Mouse (Mus musculus): ENCODE data around the gene Mapk9. TPM values are rescaled to one million over a fixed set of nuclear protein-coding genes. Genes with fewer than 3 reads are reported as not detected.

Gene Mapk9
- polyA plus RNA-seq, 1 experiment from 2014 or later: 47.5 TPM

GRCm38 (mm10) chr11:49867320-49867719, 20.8 kb downstream of the Mapk9 start:
- H3K4me2 ChIP-seq: no peak overlapping the region
- H3K9ac ChIP-seq (ENCODE audit: low read depth, low read length): no peak overlapping the region; the same call in 1 of the 2 replicates
- H3K27me3 ChIP-seq (replicated peaks; ENCODE audit: control insufficient read depth, insufficient read depth, low read length): no peaks in the 10 kb centered on the region
- peaks cover 9% of the 10 kb centered on the region for H3K4me1 ChIP-seq (replicated peaks; ENCODE audit: control insufficient read depth, insufficient read depth, low read length)
- no peak for DNase-seq (ENCODE audit: low spot score)
- H3K4me3 ChIP-seq (ENCODE audit: low read depth, low read length): no peak overlapping the region
- no peak for ATAC-seq (replicated peaks; ENCODE audit: low FRiP score)
- no peaks in the 10 kb centered on the region for H3K9me3 ChIP-seq (ENCODE audit: control insufficient read depth, low read length)
- H3K36me3 ChIP-seq (ENCODE audit: control insufficient read depth, insufficient read depth, low read length): peaks cover 2% of the 10 kb centered on the region; the same call in 1 of the 2 replicates
- WGBS: 89% methylated on average over 5 of the region's 5 CpGs
- H3K27ac ChIP-seq (ENCODE audit: low read depth, low read length): no peak overlapping the region

- Histone ChIP-seq H3K27ac (ENCODE audit: low read depth, low read length) (no peak overlapping the region), H3K27me3 (replicated peaks; ENCODE audit: control insufficient read depth, insufficient read depth, low read length) (no peaks in the 10 kb centered on the region), H3K9me3 (ENCODE audit: control insufficient read depth, low read length) (no peaks in the 10 kb centered on the region), H3K4me1 (replicated peaks; ENCODE audit: control insufficient read depth, insufficient read depth, low read length) (peaks cover 11% of the 10 kb centered on the region; the same call in 1 of the 2 replicates), H3K4me3 (ENCODE audit: low read depth, low read length) (no peak overlapping the region), H3K9ac (ENCODE audit: low read depth, low read length) (no peak overlapping the region), H3K4me2 (no peak overlapping the region), H3K36me3 (ENCODE audit: control insufficient read depth, insufficient read depth, low read length) (peaks cover 12% of the 10 kb centered on the region; the same call in 1 of the 2 replicates)
- DNase-seq (ENCODE audit: low spot score) (peak; percentile 38), ATAC-seq (replicated peaks; ENCODE audit: low FRiP score) (no peak)
Measured at GRCm38 (mm10) chr11:49869762-49870161, 23.2 kb downstream of the Mapk9 start.

- peaks cover 17% of the 10 kb centered on the region; the same call in 1 of the 2 replicates for H3K36me3 ChIP-seq (ENCODE audit: control insufficient read depth, insufficient read depth, low read length)
- H3K4me3 ChIP-seq (ENCODE audit: low read depth, low read length): no peak overlapping the region
- peak; percentile 45 for DNase-seq (ENCODE audit: low spot score)
- H3K9me3 ChIP-seq (ENCODE audit: control insufficient read depth, low read length): no peaks in the 10 kb centered on the region
- H3K4me1 ChIP-seq (replicated peaks; ENCODE audit: control insufficient read depth, insufficient read depth, low read length): peaks cover 11% of the 10 kb centered on the region; the same call in 1 of the 2 replicates
- WGBS: 60% methylated on average over 6 of the region's 6 CpGs
- no peak overlapping the region for H3K4me2 ChIP-seq
- H3K27me3 ChIP-seq (replicated peaks; ENCODE audit: control insufficient read depth, insufficient read depth, low read length): no peaks in the 10 kb centered on the region
- no peak overlapping the region for H3K9ac ChIP-seq (ENCODE audit: low read depth, low read length)
- ATAC-seq (replicated peaks; ENCODE audit: low FRiP score): 0 out of 2 replicates have a peak, but pooled peaks have one; percentile 39
- H3K27ac ChIP-seq (ENCODE audit: low read depth, low read length): peak overlapping the region; percentile 60; the same call in 1 of the 2 replicates
Measured at GRCm38 (mm10) chr11:49871914-49872313, 25.4 kb downstream of the Mapk9 start.

- DNase-seq (ENCODE audit: low spot score) (no peak), ATAC-seq (replicated peaks; ENCODE audit: low FRiP score) (peak; percentile 94)
- H3K9ac ChIP-seq (ENCODE audit: low read depth, low read length): 0 out of 2 replicates have a peak overlapping the region, but pooled peaks have one; percentile 46
- peaks cover 11% of the 10 kb centered on the region; the same call in 1 of the 2 replicates for H3K4me1 ChIP-seq (replicated peaks; ENCODE audit: control insufficient read depth, insufficient read depth, low read length)
- no peaks in the 10 kb centered on the region for H3K9me3 ChIP-seq (ENCODE audit: control insufficient read depth, low read length)
- H3K27ac ChIP-seq (ENCODE audit: low read depth, low read length): peak overlapping the region; percentile 70
- H3K27me3 ChIP-seq (replicated peaks; ENCODE audit: control insufficient read depth, insufficient read depth, low read length): no peaks in the 10 kb centered on the region
- H3K4me3 ChIP-seq (ENCODE audit: low read depth, low read length): no peak overlapping the region
- H3K4me2 ChIP-seq: no peak overlapping the region; the same call in 1 of the 2 replicates
- 76% methylated on average over 6 of the region's 6 CpGs for WGBS
- H3K36me3 ChIP-seq (ENCODE audit: control insufficient read depth, insufficient read depth, low read length): peaks cover 17% of the 10 kb centered on the region; the same call in 1 of the 2 replicates
Measured at GRCm38 (mm10) chr11:49872779-49873178, 26.2 kb downstream of the Mapk9 start.

- 88% methylated on average over 8 of the region's 8 CpGs for WGBS
- DNase-seq (ENCODE audit: low spot score): no peak
- Histone ChIP-seq H3K4me1 (replicated peaks; ENCODE audit: control insufficient read depth, insufficient read depth, low read length) (peaks cover 9% of the 10 kb centered on the region; the same call in 1 of the 2 replicates), H3K27ac (ENCODE audit: low read depth, low read length) (no peak overlapping the region), H3K4me2 (no peak overlapping the region), H3K9ac (ENCODE audit: low read depth, low read length) (no peak overlapping the region), H3K4me3 (ENCODE audit: low read depth, low read length) (no peak overlapping the region), H3K9me3 (ENCODE audit: control insufficient read depth, low read length) (no peaks in the 10 kb centered on the region), H3K27me3 (replicated peaks; ENCODE audit: control insufficient read depth, insufficient read depth, low read length) (no peaks in the 10 kb centered on the region), H3K36me3 (ENCODE audit: control insufficient read depth, insufficient read depth, low read length) (peaks cover 21% of the 10 kb centered on the region; the same call in 1 of the 2 replicates)
- ATAC-seq (replicated peaks; ENCODE audit: low FRiP score): no peak
Measured at GRCm38 (mm10) chr11:49876948-49877817, 30.6 kb downstream of the Mapk9 start.

- ATAC-seq (replicated peaks; ENCODE audit: low FRiP score): no peak
- Histone ChIP-seq H3K4me1 (replicated peaks; ENCODE audit: control insufficient read depth, insufficient read depth, low read length) (no peaks in the 10 kb centered on the region), H3K4me2 (no peak overlapping the region), H3K36me3 (ENCODE audit: control insufficient read depth, insufficient read depth, low read length) (peaks cover 9% of the 10 kb centered on the region; the same call in 1 of the 2 replicates), H3K27me3 (replicated peaks; ENCODE audit: control insufficient read depth, insufficient read depth, low read length) (no peaks in the 10 kb centered on the region), H3K9me3 (ENCODE audit: control insufficient read depth, low read length) (no peaks in the 10 kb centered on the region), H3K9ac (ENCODE audit: low read depth, low read length) (no peak overlapping the region), H3K27ac (ENCODE audit: low read depth, low read length) (no peak overlapping the region), H3K4me3 (ENCODE audit: low read depth, low read length) (no peak overlapping the region)
- no peak for DNase-seq (ENCODE audit: low spot score)
- WGBS: 92% methylated on average over 3 of the region's 3 CpGs
Measured at GRCm38 (mm10) chr11:49879950-49880642, 33.5 kb downstream of the Mapk9 start.

- H3K36me3 ChIP-seq (ENCODE audit: control insufficient read depth, insufficient read depth, low read length): peaks cover 6% of the 10 kb centered on the region; the same call in 1 of the 2 replicates
- WGBS: 96% methylated on average over 3 of the region's 3 CpGs
- no peak for ATAC-seq (replicated peaks; ENCODE audit: low FRiP score)
Measured at GRCm38 (mm10) chr11:49883394-49883793, 36.8 kb downstream of the Mapk9 start.

GRCm38 (mm10) chr11:49888469-49888868, 41.9 kb downstream of the Mapk9 start:
- Histone ChIP-seq H3K27me3 (replicated peaks; ENCODE audit: control insufficient read depth, insufficient read depth, low read length) (no peaks in the 10 kb centered on the region), H3K36me3 (ENCODE audit: control insufficient read depth, insufficient read depth, low read length) (no peaks in the 10 kb centered on the region; the same call in 1 of the 2 replicates), H3K4me3 (ENCODE audit: low read depth, low read length) (no peak overlapping the region), H3K4me2 (no peak overlapping the region), H3K9ac (ENCODE audit: low read depth, low read length) (no peak overlapping the region), H3K9me3 (ENCODE audit: control insufficient read depth, low read length) (no peaks in the 10 kb centered on the region), H3K4me1 (replicated peaks; ENCODE audit: control insufficient read depth, insufficient read depth, low read length) (no peaks in the 10 kb centered on the region), H3K27ac (ENCODE audit: low read depth, low read length) (no peak overlapping the region)
- ATAC-seq (replicated peaks; ENCODE audit: low FRiP score) (no peak), DNase-seq (ENCODE audit: low spot score) (no peak)
- 80% methylated on average over 5 of the region's 5 CpGs for WGBS

More at GRCm38 (mm10) chr11:49883394-49883793, 36.8 kb downstream of the Mapk9 start:
- Histone ChIP-seq H3K27ac (ENCODE audit: low read depth, low read length) (no peak overlapping the region), H3K4me3 (ENCODE audit: low read depth, low read length) (no peak overlapping the region), H3K9ac (ENCODE audit: low read depth, low read length) (no peak overlapping the region), H3K27me3 (replicated peaks; ENCODE audit: control insufficient read depth, insufficient read depth, low read length) (no peaks in the 10 kb centered on the region), H3K4me1 (replicated peaks; ENCODE audit: control insufficient read depth, insufficient read depth, low read length) (no peaks in the 10 kb centered on the region), H3K9me3 (ENCODE audit: control insufficient read depth, low read length) (no peaks in the 10 kb centered on the region), H3K4me2 (no peak overlapping the region)
- DNase-seq (ENCODE audit: low spot score): no peak
